Mouse (Mus musculus) ES-E14 (cell line): ENCODE measurements around the gene Hsf5. TPM values are rescaled to one million over a fixed set of nuclear protein-coding genes. Genes with fewer than 3 reads are reported as not detected.

Experiments
- DNase-seq: peaks from one replicate; pipeline ENCODE4 v3.0.0-alpha.2; 2013; ENCODE audit warnings: low read depth, low spot score
- H3K27ac ChIP-seq: 2 replicates; pipeline ENCODE4 v1.5.1; 2012; ENCODE audit warnings: low read depth, mild to moderate bottlenecking, low read length, moderate library complexity, mixed read lengths; ENCODE audit not compliant: poor library complexity, insufficient read depth, severe bottlenecking
- H3K36me3 ChIP-seq: 2 replicates; pipeline ENCODE4 v1.6.1; 2012; ENCODE audit warnings: mild to moderate bottlenecking, low read length, moderate library complexity, mixed read lengths; ENCODE audit not compliant: control insufficient read depth, poor library complexity, insufficient read depth, severe bottlenecking
- H3K4me1 ChIP-seq, 2 experiments: fragments of 150-350 bp in 1 of 2; sonication (generic) in 1 of 2; 2 replicates each; pipeline ENCODE4 v1.6.1; 2012; ENCODE audit warnings: low read length in 2 of 2, mild to moderate bottlenecking in 1 of 2, mixed read lengths in 1 of 2; ENCODE audit not compliant: control insufficient read depth in 2 of 2, insufficient read depth in 2 of 2, poor library complexity in 1 of 2
- H3K4me3 ChIP-seq, 2 experiments: fragments of 150-350 bp in 1 of 2; sonication (generic) in 1 of 2; 2 replicates each; pipeline ENCODE4 v1.5.1; 2012; ENCODE audit warnings: low read length in 2 of 2, low read depth in 1 of 2, mild to moderate bottlenecking in 1 of 2, mixed read lengths in 1 of 2; ENCODE audit not compliant: insufficient read depth in 1 of 2, poor library complexity in 1 of 2, severe bottlenecking in 1 of 2
- H3K9ac ChIP-seq: 2 replicates; pipeline ENCODE4 v1.6.1; 2012; ENCODE audit warnings: low read depth, mild to moderate bottlenecking, low read length, mixed read lengths; ENCODE audit not compliant: poor library complexity, insufficient read depth, severe bottlenecking
- H3K9me3 ChIP-seq: fragments of 150-350 bp; sonication (generic); 2 replicates; pipeline ENCODE4 v1.6.1; 2012; ENCODE audit warnings: low read depth, mild to moderate bottlenecking, low read length; ENCODE audit not compliant: control insufficient read depth, insufficient read depth
- CHD2 ChIP-seq: IDR thresholded peaks from 2 replicates; pipeline ENCODE4 v1.6.1; 2014; ENCODE audit warnings: mild to moderate bottlenecking, low read depth, low read length, inconsistent platforms
- HCFC1 ChIP-seq: IDR thresholded peaks from 2 replicates; pipeline ENCODE4 v1.6.1; 2012; ENCODE audit warnings: low read length, inconsistent platforms, borderline replicate concordance; ENCODE audit not compliant: insufficient read depth
- MAFK ChIP-seq: IDR thresholded peaks from 2 replicates; pipeline ENCODE4 v1.6.1; 2014; ENCODE audit warnings: mild to moderate bottlenecking, low read depth, low read length, inconsistent platforms; ENCODE audit not compliant: insufficient read depth
- ZC3H11A ChIP-seq: IDR thresholded peaks from 2 replicates; pipeline ENCODE4 v1.6.1; 2012; ENCODE audit warnings: low read depth, mild to moderate bottlenecking, inconsistent platforms, low read length, borderline replicate concordance
- ZNF384 ChIP-seq: IDR thresholded peaks from 2 replicates; pipeline ENCODE4 v1.6.1; 2012; ENCODE audit warnings: low read depth, low read length, inconsistent platforms
- in situ Hi-C, 2 experiments: fragments of 600-800 bp; cut with MboI; formaldehyde crosslinking; loops; one replicate each; pipeline ENCODE4 v1.15.1; 2025; ENCODE audit warnings: low sequenced_read_pairs in 2 of 2, inconsistent platforms in 1 of 2; ENCODE audit not compliant: unreplicated experiment in 2 of 2
- total RNA-seq: library from RNA; depleted of rRNA; stranded (reverse); fragments of 300-350 nt; gene quantifications from 2 replicates; pipeline ENCODE4 v1.2.3, GENCODE M21; 2012

The Hsf5 gene
- total RNA-seq, 1 experiment = 0.40 TPM

DNA sequence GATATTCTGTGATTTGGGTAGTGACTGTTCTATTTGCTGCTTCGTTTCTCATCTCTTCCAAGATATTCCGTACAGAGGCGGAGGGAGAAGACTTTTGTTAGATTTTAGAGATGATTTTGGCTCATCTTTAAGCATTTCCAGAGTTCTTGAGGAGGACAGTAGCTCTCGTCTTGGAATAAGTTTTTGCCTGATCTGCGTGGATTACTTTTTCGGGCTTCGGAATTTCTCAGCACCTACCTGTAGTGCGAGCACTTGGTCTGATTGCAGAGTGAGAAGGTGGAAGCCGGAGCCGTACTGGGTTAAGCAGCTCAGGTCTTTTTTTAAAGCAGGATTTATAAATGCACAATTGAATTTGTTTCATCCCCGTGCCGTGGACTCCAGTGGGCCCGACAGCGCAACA, 45.9 kb downstream of the Hsf5 start:
- in situ Hi-C loops = no loop called here
- no peak for DNase-seq
- Histone ChIP-seq H3K9ac (peak overlapping the region; percentile 6; the same call in 1 of the 2 replicates), H3K36me3 (no peaks in the 10 kb centered on the region), H3K4me3 (peak overlapping the region; percentile 25 to 57; a peak in 3 of 4 replicates), H3K27ac (no peak overlapping the region), H3K4me1 (no peaks in the 10 kb centered on the region), H3K9me3 (no peaks in the 10 kb centered on the region)
- TF ChIP-seq MAFK (no peak), ZNF384 (no peak), CHD2 (no peak), HCFC1 (no peak), ZC3H11A (no peak)

DNA sequence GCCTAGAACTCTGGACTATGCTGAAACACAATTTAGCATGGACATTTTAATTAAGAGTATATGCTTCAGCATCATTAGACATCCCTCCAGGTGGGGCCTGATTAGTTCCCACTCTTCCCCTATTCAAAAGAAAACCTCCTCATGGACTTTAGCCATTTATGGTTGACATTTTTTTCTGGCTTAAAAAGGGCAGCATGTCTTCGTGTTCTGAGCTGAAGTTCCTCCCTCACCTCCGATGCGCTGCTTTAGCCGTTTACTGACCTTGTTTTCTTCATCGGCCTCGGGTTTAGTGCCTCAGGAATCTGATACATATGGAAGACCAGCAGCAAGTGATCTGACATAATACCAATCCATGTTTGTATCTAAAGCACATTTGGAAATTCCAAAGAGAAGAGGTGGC, 47.0 kb downstream of the Hsf5 start:
- TF ChIP-seq ZC3H11A (no peak), ZNF384 (no peak), HCFC1 (no peak), MAFK (no peak), CHD2 (no peak)

DNA sequence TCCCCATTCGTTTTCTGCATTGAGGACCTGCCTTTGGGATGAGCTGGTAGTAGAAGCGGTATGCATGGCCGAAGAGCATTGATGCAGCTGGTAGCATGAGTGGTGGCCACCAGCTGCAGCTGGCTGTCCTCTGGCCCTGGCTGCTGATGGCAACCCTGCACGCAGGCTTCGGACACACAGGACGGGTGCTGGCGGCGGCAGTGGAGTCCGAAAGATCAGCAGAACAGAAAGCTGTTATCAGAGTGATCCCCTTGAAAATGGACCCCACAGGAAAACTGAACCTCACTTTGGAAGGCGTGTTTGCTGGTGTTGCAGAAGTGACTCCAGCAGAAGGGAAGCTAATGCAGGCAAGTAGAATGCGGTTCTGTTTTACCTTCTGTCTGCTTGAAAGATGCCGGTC, 47.6 kb downstream of the Hsf5 start:
- TF ChIP-seq MAFK (no peak), CHD2 (no peak), ZNF384 (no peak), HCFC1 (no peak), ZC3H11A (no peak)
- Histone ChIP-seq H3K27ac (no peak overlapping the region), H3K4me1 (no peaks in the 10 kb centered on the region), H3K4me3 (no peak overlapping the region), H3K36me3 (no peaks in the 10 kb centered on the region), H3K9ac (no peak overlapping the region), H3K9me3 (no peaks in the 10 kb centered on the region)
- DNase-seq = no peak
- in situ Hi-C loops = no loop called here

More for the DNA sequence above, 47.0 kb downstream of the Hsf5 start:
- Histone ChIP-seq H3K4me3 (no peak overlapping the region), H3K36me3 (no peaks in the 10 kb centered on the region), H3K27ac (no peak overlapping the region), H3K9me3 (no peaks in the 10 kb centered on the region), H3K4me1 (no peaks in the 10 kb centered on the region), H3K9ac (no peak overlapping the region)
- in situ Hi-C loops = no loop called here
- no peak for DNase-seq

DNA sequence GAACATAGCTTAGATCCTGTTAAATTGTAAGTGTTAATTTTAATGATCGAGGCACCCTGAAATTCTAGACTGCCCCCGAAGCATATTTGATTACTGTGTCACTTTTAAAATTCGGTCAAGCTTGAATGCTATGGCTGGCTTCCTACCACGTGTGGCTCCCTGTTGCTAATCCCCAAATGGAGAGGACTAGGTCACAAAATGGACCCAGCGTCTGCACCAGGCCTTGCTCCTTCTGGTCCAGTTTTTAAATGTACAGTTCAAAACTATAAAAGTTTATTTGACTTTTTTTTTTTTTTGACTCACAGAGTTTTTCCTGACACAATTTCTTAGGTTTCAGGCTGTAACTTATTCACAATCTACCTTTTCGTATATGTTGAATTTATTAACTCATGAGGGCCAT, 48.3 kb downstream of the Hsf5 start:
- Histone ChIP-seq H3K9me3 (no peaks in the 10 kb centered on the region), H3K4me3 (no peak overlapping the region), H3K4me1 (no peaks in the 10 kb centered on the region), H3K9ac (no peak overlapping the region), H3K36me3 (no peaks in the 10 kb centered on the region), H3K27ac (no peak overlapping the region)
- no peak for DNase-seq
- in situ Hi-C loops = loop anchor here in 1 of 2 experiments (5.0 kb wide), 1 partner anchor 52 kb away; no protein-coding TSS in a partner anchor
- TF ChIP-seq HCFC1 = no peak
- TF ChIP-seq ZC3H11A = no peak
- TF ChIP-seq ZNF384 = no peak
- no peak for TF ChIP-seq MAFK
- TF ChIP-seq CHD2 = no peak

DNA sequence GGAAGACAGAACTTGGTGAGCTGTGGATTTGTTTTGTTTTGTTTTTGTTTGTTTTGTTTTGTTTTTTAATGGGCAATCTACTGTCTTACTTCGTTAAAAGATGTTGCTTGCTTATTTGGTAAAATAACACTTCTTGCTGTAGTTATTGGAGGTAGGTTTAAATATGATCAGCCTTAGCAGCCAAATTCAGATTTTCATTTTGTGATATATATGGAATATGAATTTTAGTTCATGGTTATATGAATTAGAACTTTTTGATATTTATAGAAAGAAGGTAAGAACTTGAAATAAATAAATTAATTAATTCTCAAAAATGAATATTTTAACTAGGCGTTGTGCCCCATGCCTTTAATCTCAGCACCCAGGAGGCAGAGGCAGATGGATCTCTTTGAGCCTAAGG, 48.7 kb downstream of the Hsf5 start:
- Histone ChIP-seq H3K9ac (no peak overlapping the region), H3K27ac (no peak overlapping the region), H3K36me3 (no peaks in the 10 kb centered on the region), H3K4me1 (no peaks in the 10 kb centered on the region), H3K4me3 (no peak overlapping the region), H3K9me3 (no peaks in the 10 kb centered on the region)
- no peak for TF ChIP-seq ZNF384
- TF ChIP-seq ZC3H11A = no peak
- TF ChIP-seq HCFC1 = no peak
- TF ChIP-seq MAFK = no peak
- no peak for TF ChIP-seq CHD2
- no peak for DNase-seq
- in situ Hi-C loops = loop anchor here in 1 of 2 experiments (5.0 kb wide), 1 partner anchor 52 kb away; no protein-coding TSS in a partner anchor
